Mouse (Mus musculus): ENCODE measurements around the gene Cd8b1.

Gene Cd8b1

GRCm38 (mm10) chr6:71348006-71348405 lies 25.4 kb downstream of the Cd8b1 start:
- DNase-seq (ENCODE audit: low read depth, low spot score): no peak

DNA sequence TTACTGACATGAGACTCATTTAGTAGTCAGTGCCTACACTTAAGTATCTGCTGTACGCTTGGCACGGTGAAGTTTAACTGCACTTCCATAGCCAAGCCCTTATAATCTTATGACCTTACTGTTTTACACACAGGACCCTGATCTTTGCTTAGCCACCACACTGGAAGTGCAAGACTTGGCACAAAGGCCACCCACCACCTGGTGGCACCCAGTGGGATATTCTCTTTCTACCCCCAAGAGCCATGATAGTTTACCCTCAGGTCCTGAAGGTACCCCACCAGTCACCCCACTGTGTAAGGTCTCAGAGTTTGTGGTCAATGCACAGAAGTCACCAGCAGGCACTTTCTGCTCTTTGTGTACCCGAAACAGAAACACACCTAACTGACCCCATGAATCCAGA lies 28.6 kb downstream of the Cd8b1 start:
- DNase-seq (ENCODE audit: low read depth, low spot score): no peak

- DNase-seq (ENCODE audit: low read depth, low spot score): no peak
Observed at GRCm38 (mm10) chr6:71352201-71352600, 29.6 kb downstream of the Cd8b1 start.

DNA sequence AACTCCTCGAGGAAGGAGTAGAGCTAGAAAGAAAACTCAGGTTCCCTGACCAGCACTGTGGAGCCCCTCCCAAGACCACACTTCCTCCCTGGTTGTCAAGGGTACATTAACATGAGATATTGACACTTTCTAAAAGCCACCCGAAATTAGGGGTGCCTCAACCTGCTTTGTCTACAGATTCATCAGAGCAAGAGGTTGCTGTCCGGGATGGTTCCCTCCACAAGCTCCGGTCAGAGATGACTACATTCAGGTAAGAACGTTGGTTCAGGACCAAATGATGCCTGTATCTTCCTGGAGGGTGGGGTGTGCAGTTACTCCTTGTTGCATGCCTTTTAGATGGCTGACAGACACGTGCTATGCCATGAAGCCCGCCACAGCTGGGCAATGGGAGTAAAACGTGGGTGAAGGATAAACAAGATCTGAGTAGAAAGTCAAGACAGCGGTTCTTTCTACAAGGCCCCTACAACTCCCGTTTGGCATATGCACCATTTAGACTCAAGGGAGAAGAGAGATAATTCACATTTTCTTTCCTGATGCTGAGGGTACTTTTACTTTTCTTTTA lies 30.4 kb downstream of the Cd8b1 start:
- no peak for DNase-seq (ENCODE audit: low read depth, low spot score)

DNA sequence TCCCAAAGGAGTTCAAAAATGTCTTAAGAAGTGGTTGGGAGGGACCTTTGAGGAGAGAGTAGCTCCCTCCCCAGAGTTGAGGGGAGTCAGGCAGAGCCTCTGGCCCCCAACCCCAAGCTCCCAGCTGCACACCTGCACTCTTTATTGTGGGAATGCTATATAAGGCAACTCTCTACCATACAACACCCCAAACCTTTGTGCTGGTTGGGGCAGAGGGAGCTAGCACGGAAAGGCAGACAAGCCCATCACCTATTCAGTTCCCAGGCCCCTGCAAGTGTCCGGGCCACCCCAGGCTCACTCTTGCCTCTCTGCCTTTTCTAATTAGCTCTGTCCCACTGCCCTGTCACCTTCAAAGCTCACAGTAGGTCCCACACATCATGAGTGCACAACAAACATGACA lies 31.1 kb downstream of the Cd8b1 start:
- DNase-seq (ENCODE audit: low read depth, low spot score): no peak

- DNase-seq (ENCODE audit: low read depth, low spot score): no peak
Observed at GRCm38 (mm10) chr6:71357493-71357892, 34.9 kb downstream of the Cd8b1 start.

DNA sequence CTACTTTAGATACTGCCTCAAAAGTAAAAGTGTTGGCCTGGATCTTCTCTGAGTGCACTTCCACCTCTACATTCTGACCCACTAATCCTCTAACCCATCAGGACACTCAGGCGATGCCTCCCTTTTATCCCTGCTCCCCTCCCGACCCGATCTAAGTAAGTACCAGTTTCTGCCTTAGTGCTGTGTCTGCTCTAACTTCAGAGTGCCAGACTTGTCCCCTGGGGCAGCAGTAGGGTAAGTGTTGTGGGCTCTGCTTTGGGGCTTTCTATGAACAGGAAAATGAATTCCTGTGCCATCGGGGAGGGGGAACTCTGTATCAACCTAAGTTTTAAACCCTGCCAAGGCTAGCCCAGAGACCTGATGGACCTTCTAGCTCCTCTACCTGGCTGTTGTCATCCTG lies 37.6 kb downstream of the Cd8b1 start:
- DNase-seq (ENCODE audit: low read depth, low spot score): no peak

DNA sequence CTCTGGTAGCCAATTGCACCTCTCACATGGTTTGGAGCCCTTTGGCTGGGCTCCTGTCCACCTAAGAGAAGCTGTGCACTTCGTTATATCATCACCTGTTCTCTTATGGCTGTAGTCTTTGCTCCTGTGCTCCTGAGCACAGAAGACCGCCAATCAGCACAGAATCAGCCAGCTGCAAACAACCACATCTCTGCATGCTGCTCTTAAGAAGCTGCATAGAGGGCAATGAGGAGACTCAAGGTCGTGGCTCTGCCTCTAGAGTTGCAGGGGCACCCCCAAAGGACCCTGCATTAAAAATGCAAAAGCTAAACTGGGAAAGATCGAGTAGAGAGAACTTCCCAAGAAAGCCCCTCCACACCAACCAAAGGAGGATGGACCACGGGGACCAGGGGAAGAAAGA lies 38.2 kb downstream of the Cd8b1 start:
- no peak for DNase-seq (ENCODE audit: low read depth, low spot score)

GRCm38 (mm10) chr6:71361156-71361670 lies 38.6 kb downstream of the Cd8b1 start:
- DNase-seq (ENCODE audit: low read depth, low spot score): no peak

DNA sequence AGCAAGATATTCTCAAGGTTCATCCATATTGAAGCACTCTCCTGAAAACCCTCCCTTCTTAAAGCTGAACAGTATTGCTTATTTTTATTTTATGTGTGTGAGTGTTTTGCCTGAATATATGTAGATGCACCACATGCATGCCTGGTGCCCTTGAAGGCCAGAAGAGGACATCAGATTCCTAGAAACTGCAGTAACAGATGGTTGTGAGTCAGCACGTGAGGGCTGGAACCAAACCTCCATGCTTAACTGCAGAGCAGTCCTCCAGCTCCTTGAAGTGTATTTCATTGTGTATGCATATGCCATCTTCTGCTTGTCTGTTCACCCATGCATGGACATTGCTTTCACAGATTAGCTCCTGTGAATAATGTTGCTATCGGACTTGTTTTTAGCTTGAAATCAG lies 41.4 kb downstream of the Cd8b1 start:
- DNase-seq (ENCODE audit: low read depth, low spot score): no peak

- no peak for DNase-seq (ENCODE audit: low read depth, low spot score)
Observed at GRCm38 (mm10) chr6:71369416-71369815, 46.8 kb downstream of the Cd8b1 start.

DNA sequence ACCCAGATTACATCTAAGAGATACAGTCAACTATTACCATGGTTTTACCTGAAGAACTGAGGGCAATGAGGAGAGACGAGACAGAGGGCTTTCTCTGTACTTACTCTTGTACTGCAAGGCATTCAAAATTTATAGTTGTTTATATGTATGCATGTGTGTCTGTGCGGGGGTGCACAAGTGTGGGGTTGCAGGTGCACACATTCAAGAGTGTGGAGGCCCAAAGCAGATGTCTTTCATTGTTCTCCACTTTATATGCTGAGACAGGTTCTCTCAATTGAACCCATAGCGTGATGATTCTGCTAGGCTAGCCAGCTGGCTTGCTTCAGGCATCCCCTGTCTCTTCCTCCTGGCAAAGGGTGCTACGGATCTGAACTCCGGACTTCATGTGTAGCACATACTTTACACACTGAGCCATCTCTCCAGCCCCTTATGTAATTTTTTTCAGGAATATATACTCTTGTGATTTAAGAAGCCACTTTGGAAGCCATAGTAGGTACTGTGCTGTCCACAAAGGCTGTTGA lies 48.6 kb downstream of the Cd8b1 start:
- no peak for DNase-seq (ENCODE audit: low read depth, low spot score)

- DNase-seq (ENCODE audit: low read depth, low spot score): no peak
Observed at GRCm38 (mm10) chr6:71372041-71372720, 49.6 kb downstream of the Cd8b1 start.

GRCm38 (mm10) chr6:71373249-71373775 lies 50.7 kb downstream of the Cd8b1 start, which contains the start of gene Cd8a:
TSS of gene Cd8a (plus strand) at chr6:71373427.
- no peak for DNase-seq (ENCODE audit: low read depth, low spot score)

DNA sequence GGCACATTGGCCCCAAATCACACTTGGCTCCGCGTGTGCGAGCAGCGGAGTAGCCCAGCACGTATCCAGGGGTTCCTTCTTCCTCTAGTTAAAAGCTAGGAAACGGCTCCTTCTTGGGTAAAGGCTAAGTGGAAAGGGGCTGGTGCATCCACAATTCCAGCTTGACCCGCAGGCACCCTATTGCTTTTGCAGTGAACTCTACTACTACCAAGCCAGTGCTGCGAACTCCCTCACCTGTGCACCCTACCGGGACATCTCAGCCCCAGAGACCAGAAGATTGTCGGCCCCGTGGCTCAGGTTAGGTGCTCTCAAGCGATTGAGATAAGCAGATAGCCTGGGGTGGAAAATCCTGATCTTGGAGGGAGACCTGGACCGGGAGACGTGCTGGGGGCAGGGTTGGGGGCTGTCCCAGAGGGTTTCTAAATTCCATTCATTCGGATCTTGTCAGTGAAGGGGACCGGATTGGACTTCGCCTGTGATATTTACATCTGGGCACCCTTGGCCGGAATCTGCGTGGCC lies 51.8 kb downstream of the Cd8b1 start:
- DNase-seq (ENCODE audit: low read depth, low spot score): no peak

- no peak for DNase-seq (ENCODE audit: low read depth, low spot score)
Observed at GRCm38 (mm10) chr6:71374921-71375320, 52.3 kb downstream of the Cd8b1 start.

DNA sequence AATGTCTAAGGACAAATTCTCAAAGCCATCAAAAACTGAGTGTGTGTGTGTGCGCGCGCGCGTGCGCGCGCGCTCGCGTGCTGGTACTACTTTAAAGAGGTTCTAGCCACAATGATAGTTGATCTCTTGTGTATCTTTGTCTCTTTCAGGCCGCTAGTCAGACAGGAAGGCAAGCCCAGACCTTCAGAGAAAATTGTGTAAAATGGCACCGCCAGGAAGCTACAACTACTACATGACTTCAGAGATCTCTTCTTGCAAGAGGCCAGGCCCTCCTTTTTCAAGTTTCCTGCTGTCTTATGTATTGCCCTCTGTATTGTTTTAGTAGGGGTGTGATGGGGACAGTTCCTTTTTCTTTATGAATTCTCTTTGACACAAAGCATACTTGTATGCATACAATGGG lies 54.1 kb downstream of the Cd8b1 start:
- DNase-seq (ENCODE audit: low read depth, low spot score): peak; percentile 14

GRCm38 (mm10) chr6:71381654-71382053 lies 59.1 kb downstream of the Cd8b1 start:
- DNase-seq (ENCODE audit: low read depth, low spot score): no peak
